Mouse (Mus musculus) cerebellum, adult 2 months (tissue): Measurements from ENCODE around the gene Aldh3a2.

Experiments used
- CTCF ChIP-seq: fragments of 200-500 bp; IDR thresholded peaks from 2 replicates; pipeline ENCODE4 v1.5.1; 2011; ENCODE audit warnings: low read depth, mild to moderate bottlenecking, control low read depth, low read length, moderate library complexity, borderline replicate concordance; ENCODE audit not compliant: insufficient read depth
- POLR2A ChIP-seq: fragments of 200-500 bp; IDR thresholded peaks from 2 replicates; pipeline ENCODE4 v1.6.1; 2011; ENCODE audit warnings: low read length, control low read depth, borderline replicate concordance; ENCODE audit not compliant: insufficient read depth

DNA sequence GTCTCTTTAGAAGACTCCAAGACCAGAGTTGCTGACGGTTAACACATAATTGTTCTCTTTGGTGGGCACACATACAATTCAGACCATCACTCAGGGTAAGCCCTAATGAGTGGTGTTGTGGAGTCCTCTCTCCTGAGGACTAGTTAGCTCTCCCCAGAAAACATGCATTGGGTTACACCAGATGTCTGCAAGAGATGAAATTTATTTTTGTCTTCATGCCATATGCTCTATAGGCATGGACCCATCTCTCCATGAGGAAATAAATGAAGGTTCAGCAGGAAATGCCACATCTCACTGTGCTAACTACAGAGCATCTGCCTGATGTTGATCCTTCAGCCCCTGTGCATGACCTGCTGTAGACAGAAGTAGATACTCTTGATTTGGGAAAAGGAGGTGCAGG lies 45.3 kb downstream of the Aldh3a2 start:
- no peak for TF ChIP-seq CTCF
- no peak for TF ChIP-seq POLR2A
